In the genomic region with DNA sequence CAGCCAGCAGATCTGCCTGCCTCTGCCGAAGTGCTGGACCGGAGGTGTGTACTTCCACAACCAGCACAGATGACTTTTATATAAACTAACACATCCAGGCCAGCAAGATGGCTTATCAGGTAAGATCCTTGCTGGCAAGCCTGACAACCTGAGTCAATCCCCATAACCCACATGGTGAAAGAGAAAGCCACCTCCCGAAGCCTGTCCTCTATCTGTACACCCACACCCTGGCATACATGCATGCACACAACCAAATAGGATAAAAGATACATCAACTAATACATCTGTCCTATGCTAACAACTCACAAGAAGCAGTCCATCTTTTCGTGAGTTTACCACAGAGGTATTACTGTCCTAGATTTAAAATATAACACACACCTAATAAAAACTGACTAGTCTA, we compare ENCODE assay signal across 22 mouse cellular contexts. TPM values are rescaled to one million over a fixed set of nuclear protein-coding genes. Genes with fewer than 3 reads are reported as not detected.
DNase-seq lines count a peak whose midpoint lies in the region; ATAC-seq and TF ChIP-seq lines count a peak whose summit lies in the region.
"Had no signal": no experiment of that assay in that cellular context is flagged by ENCODE, and none has a peak within 500 bp of the region (broad histone marks: within the 10 kb centered on the region; RNA-seq: fewer than 3 reads in every experiment).

No protein-coding gene starts in this region.

- H3K4me3 ChIP-seq in bone marrow, adult 2 months (replicated peaks; ENCODE audit: control insufficient read depth, low read depth, low read length) = no peak overlapping the region
- H3K4me3 ChIP-seq in liver, embryonic 13.5 days (replicated peaks) = no peak overlapping the region
- H3K4me3 ChIP-seq: heart, embryonic 10.5 days; kidney, embryonic 15.5 days; limb, embryonic 12.5 days had no signal

- TF ChIP-seq POLR2A in bone marrow, adult 2 months (IDR thresholded peaks at IDR 0.05; ENCODE audit: borderline replicate concordance, control insufficient read depth, low read depth, low read length) = no peak

- no peak for TF ChIP-seq CTCF in bone marrow, adult 2 months (IDR thresholded peaks at IDR 0.05; ENCODE audit: control insufficient read depth, insufficient read depth, low read length)

- H3K27ac ChIP-seq in bone marrow, adult 2 months (ENCODE audit: control insufficient read depth, insufficient read depth, low read depth, low read length, poor library complexity) = peak overlapping the region; percentile 78
- peak overlapping the region; percentile 87 for H3K27ac ChIP-seq in liver, embryonic 13.5 days
- H3K27ac ChIP-seq: heart, embryonic 10.5 days; kidney, embryonic 15.5 days; limb, embryonic 12.5 days had no signal

- H3K4me1 ChIP-seq in bone marrow, adult 2 months (ENCODE audit: control insufficient read depth, insufficient read depth, low read length) = no peaks in the 10 kb centered on the region
- H3K4me1 ChIP-seq in liver, embryonic 13.5 days (replicated peaks) = peaks cover 18% of the 10 kb centered on the region
- H3K4me1 ChIP-seq: heart, embryonic 10.5 days; kidney, embryonic 15.5 days; limb, embryonic 12.5 days had no signal

- H3K36me3 ChIP-seq in liver, embryonic 13.5 days = peaks cover 83% of the 10 kb centered on the region

- peak overlapping the region; percentile 35 for H3K4me2 ChIP-seq in liver, embryonic 13.5 days
- H3K4me2 ChIP-seq: kidney, embryonic 15.5 days; limb, embryonic 12.5 days had no signal

- WGBS in bone marrow, adult 2 months = 64% methylated on average over 4 of the region's 4 CpGs
- 48% methylated on average over 4 of the region's 4 CpGs for WGBS in liver, embryonic 13.5 days (ENCODE audit: insufficient replicate concordance)

- DNase-seq in liver, embryonic 13.5 days = no peak
- DNase-seq in embryo, embryonic 9.5 days (ENCODE audit: extremely low spot score) = no peak
- DNase-seq in adrenal gland, adult 8-10 months = no peak
- DNase-seq in Muller cell, postnatal 12 days (ENCODE audit: inconsistent ontology term) = no peak
- DNase-seq: adrenal gland, postnatal 25 days; cerebellum, adult 11-12 months; cerebellum, postnatal 10 days; embryo, embryonic 11 days; gastrocnemius, postnatal 10 days; heart, postnatal 4 days; kidney, postnatal 36 days; lung, adult 2 months; thymus, postnatal 14 days had no signal

- ATAC-seq in common myeloid progenitor, adult 5-6 weeks (replicated peaks; ENCODE audit: low read depth, poor library complexity, severe bottlenecking) = peak; percentile 50; the same call in 1 of the 2 replicates
- peak; percentile 97 for ATAC-seq in liver, embryonic 13.5 days (ENCODE audit: low read depth)
- peak; percentile 91 for ATAC-seq in megakaryocyte progenitor cell, adult 5-6 weeks (replicated peaks; ENCODE audit: poor library complexity)
- ATAC-seq: forebrain, embryonic 16.5 days; hindbrain, embryonic 16.5 days; intestine, embryonic 16.5 days had no signal

- H3K9ac ChIP-seq in liver, embryonic 13.5 days = 0 out of 2 replicates have a peak overlapping the region, but pooled peaks have one; percentile 30
- H3K9ac ChIP-seq: kidney, embryonic 15.5 days; limb, embryonic 12.5 days had no signal

- no peaks in the 10 kb centered on the region for H3K9me3 ChIP-seq in liver, embryonic 13.5 days (replicated peaks)
- H3K9me3 ChIP-seq: heart, embryonic 10.5 days; kidney, embryonic 15.5 days; limb, embryonic 12.5 days had no signal

- no peaks in the 10 kb centered on the region for H3K27me3 ChIP-seq in liver, embryonic 13.5 days
- H3K27me3 ChIP-seq: kidney, embryonic 15.5 days; limb, embryonic 12.5 days had no signal

RNA-seq across cellular contexts. Expression of a gene that starts 8.7 kb away (rescaled TPM):
- 65.0 and 101 TPM in 2 replicates for polyA plus RNA-seq in bone marrow, adult 2 months (2011; ENCODE audit: insufficient read depth, insufficient read length, low replicate concordance, missing spikeins)
- 127 and 146 TPM in 2 replicates for total RNA-seq in common myeloid progenitor, adult 5-6 weeks (2017)
- 108 and 111 TPM in 2 replicates for polyA plus RNA-seq in liver, embryonic 13.5 days (2015; fragmentation: Nextera tagmentation; extraction: Ambion mirVana)
- total RNA-seq in megakaryocyte progenitor cell, adult 5-6 weeks (2015) = 99.8 and 103 TPM in 2 replicates
- total RNA-seq in megakaryocyte progenitor cell, adult 5-6 weeks (2017) = 85.1 and 107 TPM in 2 replicates
- total RNA-seq in adrenal gland, adult 8-10 months (2022) = 10 to 100 TPM; 86.6 to 96.8 (median 91.1) TPM

RNA-seq across cellular contexts. Expression of a gene that starts 19.7 kb away (rescaled TPM):
- polyA plus RNA-seq in bone marrow, adult 2 months (2011; ENCODE audit: insufficient read depth, insufficient read length, low replicate concordance, missing spikeins) = 78.1 and 83.6 TPM in 2 replicates
- 107 and 148 TPM in 2 replicates for total RNA-seq in common myeloid progenitor, adult 5-6 weeks (2017)
- 198 and 225 TPM in 2 replicates for polyA plus RNA-seq in liver, embryonic 13.5 days (2015; fragmentation: Nextera tagmentation; extraction: Ambion mirVana)
- 253 TPM in 2 replicates for total RNA-seq in megakaryocyte progenitor cell, adult 5-6 weeks (2015)
- total RNA-seq in megakaryocyte progenitor cell, adult 5-6 weeks (2017) = 200 and 202 TPM in 2 replicates
- 10 to 100 TPM; 65.1 to 81.0 (median 68.4) TPM for total RNA-seq in adrenal gland, adult 8-10 months (2022)

RNA-seq across cellular contexts. Expression of a gene that starts 34.7 kb away (rescaled TPM):
- polyA plus RNA-seq in bone marrow, adult 2 months (2011; ENCODE audit: insufficient read depth, insufficient read length, low replicate concordance, missing spikeins) = 9.6 and 9.7 TPM in 2 replicates
- 54.4 and 55.8 TPM in 2 replicates for total RNA-seq in common myeloid progenitor, adult 5-6 weeks (2017)
- 6.2 and 6.4 TPM in 2 replicates for polyA plus RNA-seq in liver, embryonic 13.5 days (2015; fragmentation: Nextera tagmentation; extraction: Ambion mirVana)
- 37.6 and 40.7 TPM in 2 replicates for total RNA-seq in megakaryocyte progenitor cell, adult 5-6 weeks (2015)
- total RNA-seq in megakaryocyte progenitor cell, adult 5-6 weeks (2017) = 49.5 and 60.2 TPM in 2 replicates
- 10 to 100 TPM; 24.4 to 32.9 (median 26.3) TPM for total RNA-seq in adrenal gland, adult 8-10 months (2022)
